Mouse (Mus musculus) 3134 (cell line): ENCODE data around the gene Cacna1a.

Experiments used
- DNase-seq: peaks from one replicate; pipeline ENCODE4 v3.0.0-alpha.2; 2011; ENCODE audit warnings: low spot score; ENCODE audit not compliant: insufficient read length; ENCODE audit errors: extremely low read depth

Cacna1a gene

DNA sequence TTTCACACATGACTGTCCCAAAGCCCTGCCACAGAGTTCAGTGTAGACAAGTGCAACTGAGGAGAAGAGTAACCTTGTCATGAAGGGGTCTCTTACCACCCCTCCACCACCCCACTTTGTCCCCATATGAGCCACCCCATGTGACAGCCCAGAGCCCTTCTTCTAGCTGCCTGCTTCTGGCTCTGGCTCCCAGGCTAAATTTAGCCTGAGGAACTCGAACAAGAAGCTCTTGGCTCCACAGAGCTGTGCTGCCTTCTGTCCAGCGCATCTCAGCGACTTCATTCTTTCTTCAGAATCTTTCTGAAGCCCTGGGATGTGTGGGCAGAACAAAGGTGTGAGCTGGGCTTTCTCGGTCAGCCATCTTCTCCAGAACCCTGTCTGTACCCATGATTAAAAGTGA, 141.3 kb downstream of the Cacna1a start:
- no peak for DNase-seq

DNA sequence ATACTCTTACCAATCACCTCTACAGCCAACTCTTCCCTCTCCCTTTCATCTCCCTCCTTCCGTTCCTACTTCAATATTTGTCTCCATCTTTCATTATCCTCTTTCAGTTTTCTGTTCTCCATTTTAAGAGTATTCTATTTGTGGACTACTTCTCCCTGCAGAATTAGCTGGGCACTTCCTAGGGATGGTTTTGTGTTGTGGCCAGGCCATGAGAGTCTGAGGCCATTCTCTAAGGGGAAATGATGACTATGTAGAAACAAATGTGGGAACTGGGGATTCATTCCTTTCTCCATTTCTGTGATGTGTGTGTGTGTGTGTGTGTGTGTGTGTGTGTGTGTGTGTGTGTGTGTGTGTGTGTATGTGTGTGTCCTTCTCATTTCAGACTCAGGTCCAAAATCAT, 144.5 kb downstream of the Cacna1a start:
- no peak for DNase-seq

DNA sequence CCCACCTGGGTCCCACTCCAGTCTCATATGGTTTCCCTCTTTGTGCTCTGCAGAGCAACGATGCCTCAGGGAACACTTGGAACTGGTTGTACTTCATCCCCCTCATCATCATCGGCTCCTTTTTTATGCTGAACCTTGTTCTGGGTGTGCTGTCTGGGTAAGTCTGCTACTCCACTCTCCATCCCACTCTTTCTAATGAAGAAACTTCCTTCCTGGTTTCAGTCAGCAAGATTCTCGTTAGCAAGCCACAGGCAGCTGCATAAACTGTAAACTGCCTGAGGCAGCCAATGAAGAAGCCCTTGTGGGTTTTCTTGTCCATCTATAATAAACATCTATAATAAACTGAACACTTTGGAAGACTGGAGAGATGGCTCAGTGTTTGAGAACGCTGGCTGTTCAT, 145.1 kb downstream of the Cacna1a start:
- no peak for DNase-seq

DNA sequence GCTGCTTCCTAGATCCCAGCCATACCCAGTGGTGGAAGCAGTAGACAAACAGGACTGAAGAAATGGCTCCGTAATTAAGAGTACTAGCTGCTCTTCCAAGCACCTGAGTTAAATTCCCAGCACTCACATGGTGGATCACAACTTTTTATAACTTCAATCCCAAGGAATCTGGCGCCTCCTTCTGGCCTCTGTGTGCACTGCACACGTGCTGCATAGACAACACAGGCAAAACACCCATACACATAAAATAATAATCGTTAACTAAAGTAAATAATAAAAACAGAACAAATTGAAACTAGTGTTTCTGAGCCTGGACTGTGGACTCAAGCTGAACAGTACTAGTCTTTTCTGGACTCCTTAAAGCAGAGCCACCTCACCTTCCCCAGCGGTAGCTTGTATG, 148.7 kb downstream of the Cacna1a start:
- DNase-seq: no peak

DNA sequence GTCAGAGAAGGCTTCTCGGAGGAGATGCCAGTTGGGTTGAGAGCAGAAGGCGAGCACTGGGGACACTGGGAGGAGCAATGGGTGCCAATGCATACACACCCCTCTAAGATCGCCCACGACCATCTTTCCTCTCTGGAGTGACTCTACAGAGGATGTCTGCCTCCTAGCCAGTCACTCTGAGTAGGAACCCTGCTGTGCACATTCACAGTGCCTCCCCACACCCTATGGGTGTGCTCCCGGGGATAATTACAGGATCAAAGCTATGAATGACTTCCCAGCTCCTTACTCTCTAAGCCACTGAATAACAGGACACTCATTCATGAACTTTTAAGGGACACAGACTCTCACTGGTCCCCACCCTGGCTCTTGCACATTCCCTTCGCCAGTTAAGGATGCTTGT, 151.1 kb downstream of the Cacna1a start:
- DNase-seq: no peak

DNA sequence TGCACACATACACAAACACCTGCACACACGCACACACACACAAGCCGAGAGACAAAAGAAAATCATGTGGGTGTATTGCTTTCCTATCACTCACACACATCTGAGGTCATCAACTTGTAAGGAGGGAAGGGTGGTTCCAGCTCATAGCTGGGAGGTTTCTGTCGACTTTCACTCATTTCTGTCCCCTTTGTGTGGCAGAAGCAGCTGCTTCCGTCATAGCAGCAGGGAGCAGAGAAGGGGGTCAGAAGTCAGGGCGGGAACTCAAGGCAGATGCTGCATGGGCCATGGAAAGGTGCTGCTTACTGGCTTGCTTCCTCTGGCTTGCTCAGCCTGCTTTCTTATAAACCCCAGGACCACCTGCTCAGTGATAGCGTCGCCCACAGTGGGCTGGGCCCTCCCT, 154.2 kb downstream of the Cacna1a start:
- no peak for DNase-seq

DNA sequence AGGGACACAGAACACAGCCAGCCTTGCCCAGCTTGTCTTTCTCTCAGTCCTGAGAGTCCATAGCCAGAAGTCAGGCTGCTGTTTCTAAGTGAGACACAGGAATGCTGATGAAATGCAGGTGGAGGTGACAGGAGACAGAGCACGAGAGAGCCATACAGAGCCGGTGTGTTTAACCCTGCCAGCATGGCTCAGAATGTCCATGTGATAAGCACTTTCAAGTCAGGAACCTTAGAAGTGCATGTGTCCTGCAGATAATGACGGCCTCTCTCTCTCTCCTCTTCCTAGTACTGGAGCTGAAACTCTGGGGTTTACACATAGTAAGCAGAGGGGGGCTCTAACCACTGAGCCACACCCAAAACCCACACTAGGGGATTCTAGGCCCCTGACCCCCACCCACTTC, 157.3 kb downstream of the Cacna1a start:
- DNase-seq: no peak

DNA sequence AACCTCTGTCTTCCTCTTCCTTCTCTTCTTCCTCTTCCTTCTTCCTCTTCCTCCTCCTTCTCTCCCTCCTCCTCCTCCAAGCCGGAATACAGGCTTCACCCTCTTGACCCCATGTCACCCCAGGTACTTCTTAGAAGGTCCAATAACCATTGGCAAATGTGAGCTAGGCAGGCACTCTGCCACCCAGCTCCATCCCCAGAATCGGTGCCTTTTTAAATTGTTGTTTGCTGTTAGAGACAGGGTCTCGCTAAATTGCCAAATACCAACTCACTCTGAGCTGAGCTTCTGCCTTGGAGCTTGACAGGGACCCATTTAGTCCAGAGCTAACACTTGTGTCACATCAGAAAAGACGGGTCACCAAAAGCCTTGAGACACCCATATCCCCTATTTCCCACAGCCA, 164.2 kb downstream of the Cacna1a start:
- no peak for DNase-seq

DNA sequence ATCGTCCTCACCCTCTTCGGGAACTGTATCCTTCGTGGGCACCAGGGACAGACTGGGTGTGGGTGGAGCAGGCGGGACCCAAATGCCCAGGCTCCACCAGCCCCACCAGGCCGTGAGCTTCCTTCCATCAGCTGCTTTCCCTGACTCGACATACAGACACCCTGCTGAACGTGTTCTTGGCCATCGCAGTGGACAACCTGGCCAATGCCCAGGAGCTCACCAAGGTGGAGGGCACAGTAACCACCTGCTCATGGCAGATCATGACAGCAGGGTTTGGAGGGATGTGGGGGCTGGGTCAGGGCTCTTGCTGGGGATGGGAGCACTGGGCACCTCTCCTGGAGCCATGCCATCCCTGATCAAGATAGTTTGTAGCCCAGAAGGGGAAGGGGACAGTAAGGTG, 164.9 kb downstream of the Cacna1a start:
- no peak for DNase-seq

DNA sequence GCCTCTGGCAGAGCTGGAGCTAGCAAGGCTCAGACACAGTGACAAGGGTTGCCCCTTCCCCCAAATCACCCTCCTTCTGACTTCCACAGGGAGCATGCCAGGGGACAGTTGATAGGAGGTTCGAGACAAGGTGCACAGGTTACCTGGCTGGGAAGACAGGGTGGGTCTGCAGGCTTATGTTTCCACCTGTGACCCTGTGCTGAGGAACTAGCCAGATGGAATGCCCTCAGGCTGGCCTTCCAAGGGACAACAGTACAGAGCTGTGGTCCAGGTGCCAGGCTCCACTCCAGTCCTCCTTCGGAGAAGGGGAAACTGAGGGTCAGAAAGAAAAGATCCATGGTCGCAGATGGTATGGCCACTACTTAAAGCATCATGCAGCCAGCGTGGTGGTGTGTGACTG, 165.4 kb downstream of the Cacna1a start:
- no peak for DNase-seq

DNA sequence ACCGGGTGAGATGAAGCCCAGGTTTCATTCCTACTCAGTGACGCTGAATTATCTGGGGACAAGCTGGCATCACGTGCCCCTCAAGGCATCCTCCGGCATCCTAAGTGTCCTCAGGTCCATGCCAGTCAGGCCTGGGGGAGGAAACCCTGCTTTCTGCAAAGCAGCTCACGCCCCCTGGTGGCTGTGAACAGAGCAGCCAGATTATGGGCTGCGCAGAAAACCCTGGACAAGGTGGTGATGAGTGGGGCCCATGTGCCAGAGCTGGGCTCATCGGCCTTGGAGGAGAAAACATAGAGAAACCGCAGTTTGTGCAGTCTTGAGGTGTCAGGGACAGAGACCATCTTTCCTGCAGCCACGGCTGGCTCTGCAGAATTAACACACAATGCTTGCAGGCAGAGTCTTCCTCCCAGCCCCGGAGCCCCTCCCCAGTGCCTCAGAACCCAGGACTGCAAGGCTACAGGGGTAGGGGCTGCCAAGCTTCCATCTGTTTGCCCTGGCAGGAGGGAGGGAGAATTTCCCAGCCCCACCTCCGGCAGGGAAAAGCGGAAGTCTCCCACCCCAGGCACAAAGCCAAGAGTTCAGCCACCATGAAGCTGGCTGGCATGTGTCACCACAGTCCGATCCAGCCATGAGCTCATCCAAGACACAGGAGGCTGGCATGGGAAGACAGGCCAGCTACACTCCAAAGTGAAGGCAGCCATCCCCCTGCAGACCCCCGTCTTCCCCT, 166.2 kb downstream of the Cacna1a start:
- peak; percentile 84 for DNase-seq

DNA sequence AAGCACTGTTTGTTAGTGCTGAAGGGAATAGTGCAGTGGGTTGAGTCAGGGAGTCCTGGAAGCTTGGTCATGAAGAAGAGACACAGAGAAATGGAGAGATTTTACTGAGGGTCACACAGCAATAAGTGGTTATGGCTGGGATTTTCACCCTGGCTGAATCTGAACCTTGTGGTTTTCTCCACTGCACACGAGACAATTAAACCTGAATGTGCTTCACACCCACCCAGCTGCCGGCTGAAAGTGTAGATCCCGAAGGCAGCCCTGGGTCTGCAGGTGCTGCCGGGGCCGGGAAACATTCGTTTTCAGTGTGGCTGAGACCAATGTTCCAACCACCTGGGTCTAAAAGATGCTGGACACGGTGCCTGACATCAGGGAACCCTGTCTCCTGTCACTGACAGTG, 167.0 kb downstream of the Cacna1a start:
- no peak for DNase-seq

DNA sequence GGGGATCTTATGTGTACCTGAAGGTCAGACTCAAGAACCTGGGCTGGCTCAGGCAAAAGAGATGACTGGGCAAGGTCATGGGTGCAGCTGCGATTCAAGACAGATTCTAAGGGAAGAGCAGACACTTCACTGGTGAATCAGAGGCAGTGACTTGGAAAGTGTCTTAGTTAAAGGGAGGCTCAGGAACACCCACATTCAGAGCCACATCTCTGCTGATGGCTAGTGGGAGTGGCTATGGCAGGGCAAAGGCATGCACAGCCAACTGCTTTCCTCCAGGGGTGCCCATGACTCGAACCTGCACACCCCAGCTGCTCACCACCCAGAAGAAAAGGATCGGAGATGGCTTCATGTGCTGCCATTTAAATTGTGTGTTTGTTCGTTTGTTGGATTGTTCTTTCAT, 169.7 kb downstream of the Cacna1a start:
- DNase-seq: peak; percentile 44

DNA sequence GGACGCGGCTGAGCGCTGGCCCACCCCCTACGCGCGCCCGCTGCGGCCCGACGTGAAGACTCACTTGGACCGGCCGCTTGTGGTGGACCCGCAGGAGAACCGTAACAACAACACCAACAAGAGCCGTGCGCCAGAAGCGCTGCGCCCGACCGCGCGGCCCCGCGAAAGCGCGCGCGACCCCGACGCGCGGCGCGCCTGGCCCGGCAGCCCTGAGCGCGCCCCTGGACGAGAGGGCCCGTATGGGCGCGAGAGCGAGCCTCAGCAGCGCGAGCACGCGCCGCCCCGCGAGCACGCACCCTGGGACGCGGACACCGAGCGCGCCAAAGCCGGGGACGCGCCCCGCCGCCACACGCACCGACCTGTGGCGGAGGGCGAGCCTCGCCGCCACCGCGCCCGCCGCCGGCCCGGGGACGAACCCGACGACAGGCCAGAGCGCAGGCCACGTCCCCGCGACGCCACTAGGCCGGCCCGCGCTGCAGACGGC, 170.9 kb downstream of the Cacna1a start:
- no peak for DNase-seq

DNA sequence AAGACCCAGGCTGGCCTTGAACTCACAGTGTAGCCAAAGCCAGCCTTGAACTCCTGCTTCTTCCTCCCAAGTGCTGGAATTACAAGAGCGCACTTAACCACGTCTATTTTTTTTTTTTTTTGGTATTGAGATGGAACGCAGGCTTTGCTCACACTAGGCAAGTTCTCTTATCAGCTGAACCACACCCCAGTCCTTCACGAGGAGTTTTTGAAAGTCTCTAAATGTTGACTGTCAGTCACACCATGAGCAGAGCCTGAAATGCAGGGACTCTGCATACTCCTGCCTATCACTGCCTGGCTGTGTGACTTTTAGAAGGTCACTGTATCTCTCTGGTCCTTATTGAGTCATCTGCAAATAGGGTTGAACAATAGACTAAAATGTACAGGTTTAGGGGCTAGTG, 173.5 kb downstream of the Cacna1a start:
- no peak for DNase-seq

DNA sequence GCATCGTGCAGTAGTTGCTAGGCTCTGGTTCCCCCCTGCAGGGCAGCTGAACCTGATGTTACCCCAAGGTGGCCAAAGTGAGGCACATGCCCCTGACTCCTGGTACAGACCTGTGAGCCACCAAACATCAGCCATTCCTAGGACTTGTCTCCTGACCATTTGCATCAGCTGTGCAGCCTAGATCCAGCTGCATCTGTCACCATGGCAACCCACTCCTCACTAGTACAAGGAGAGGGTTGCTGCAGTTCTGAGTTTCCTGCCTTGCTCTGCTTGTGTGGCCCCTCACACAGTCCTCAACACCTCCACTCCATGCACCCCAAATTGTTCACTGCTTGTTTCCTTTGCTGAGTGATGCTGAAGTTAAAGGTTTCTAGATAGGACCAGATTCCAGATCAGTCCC, 175.8 kb downstream of the Cacna1a start:
- no peak for DNase-seq

DNA sequence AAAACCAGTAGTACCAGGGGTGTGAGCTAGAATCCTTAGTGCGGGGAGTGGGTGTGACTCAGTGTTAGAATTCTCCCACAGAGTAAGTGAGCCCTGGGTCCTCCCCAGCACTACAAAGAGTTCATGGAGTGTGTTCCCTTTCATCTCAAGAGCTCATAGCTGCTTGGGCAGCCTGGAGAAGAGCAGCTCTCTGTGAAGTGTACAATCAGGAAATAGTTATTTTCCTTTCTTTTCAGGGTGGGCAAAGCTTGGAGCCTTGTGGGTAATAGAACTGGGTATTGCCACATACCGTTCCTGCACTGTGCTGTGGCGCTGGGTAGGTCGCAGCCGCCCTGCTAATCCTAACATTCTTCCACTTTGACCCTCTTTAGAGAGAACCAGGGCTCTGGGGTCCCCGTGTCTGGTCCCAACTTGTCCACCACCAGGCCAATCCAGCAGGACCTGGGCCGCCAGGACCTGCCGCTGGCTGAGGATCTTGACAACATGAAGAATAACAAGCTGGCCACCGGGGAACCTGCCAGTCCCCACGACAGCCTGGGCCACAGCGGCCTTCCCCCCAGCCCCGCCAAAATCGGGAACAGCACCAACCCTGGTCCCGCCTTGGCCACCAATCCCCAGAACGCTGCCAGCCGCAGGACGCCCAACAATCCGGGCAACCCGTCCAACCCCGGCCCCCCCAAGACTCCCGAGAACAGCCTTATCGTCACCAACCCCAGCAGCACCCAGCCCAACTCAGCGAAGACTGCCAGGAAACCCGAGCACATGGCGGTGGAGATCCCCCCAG, 177.5 kb downstream of the Cacna1a start:
- no peak for DNase-seq

DNA sequence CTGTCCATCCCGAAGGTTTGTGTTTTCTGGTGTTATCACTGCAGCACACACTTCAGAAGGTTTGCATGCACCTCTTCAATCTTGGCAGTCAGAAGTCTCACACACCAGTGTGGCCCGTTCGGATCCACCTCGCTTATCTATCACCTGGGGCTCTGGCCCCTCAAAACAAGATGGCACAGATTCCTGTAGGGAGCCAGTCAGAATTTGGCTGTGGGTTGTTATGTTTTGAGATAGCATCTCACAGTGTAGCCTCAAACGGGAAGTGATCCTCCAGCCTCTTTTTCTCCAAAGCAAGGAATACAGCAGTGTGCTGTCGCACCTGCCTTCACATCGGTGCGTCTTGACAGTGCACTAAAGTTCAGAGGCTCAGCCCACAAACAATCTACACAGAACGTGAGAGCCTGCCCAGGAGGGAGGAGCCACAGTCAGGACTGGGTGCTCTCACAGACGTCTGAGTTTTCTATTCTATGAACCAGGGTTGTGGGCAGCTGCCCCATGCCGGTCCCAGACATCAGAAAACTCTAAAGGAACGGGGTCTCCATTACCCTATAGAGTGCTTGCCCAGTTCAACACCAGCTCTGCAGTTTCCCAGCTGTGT, 178.7 kb downstream of the Cacna1a start:
- DNase-seq: no peak

DNA sequence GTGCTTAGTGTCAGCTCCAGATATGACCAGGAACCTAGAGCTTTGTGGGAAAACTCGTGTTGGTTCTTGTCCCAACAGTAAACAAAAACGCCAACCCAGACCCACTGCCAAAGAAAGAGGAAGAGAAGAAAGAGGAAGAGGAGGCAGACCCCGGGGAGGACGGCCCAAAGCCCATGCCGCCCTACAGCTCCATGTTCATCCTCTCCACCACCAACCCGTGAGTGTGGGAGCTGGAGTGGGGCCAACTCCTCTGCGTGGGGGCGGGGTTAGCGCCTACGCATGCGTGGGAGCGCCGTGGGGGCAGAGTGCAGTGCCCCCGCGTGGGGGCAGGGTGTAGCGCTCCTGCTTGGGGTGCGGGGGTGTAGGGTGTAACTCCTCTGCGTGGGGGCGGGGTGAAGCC, 179.3 kb downstream of the Cacna1a start:
- DNase-seq: no peak

DNA sequence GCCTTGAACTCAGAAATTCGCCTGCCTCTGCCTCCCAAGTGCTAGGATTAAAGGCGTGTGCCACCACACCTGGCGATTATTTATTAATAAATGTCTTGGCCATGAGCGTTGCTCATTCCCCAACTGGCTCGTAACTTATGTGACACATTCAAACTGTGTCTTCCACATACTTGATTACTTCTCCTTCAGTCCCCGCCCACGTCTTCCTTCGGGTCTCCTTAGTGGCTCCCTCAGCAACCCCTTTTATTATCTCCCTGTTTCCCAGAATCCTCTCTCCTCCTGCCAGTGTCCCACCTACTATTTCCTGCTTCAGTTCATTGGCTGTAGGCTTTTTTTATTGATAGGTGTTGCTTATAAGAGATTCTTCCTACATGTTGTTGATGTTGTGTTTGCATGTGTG, 180.5 kb downstream of the Cacna1a start:
- no peak for DNase-seq

DNA sequence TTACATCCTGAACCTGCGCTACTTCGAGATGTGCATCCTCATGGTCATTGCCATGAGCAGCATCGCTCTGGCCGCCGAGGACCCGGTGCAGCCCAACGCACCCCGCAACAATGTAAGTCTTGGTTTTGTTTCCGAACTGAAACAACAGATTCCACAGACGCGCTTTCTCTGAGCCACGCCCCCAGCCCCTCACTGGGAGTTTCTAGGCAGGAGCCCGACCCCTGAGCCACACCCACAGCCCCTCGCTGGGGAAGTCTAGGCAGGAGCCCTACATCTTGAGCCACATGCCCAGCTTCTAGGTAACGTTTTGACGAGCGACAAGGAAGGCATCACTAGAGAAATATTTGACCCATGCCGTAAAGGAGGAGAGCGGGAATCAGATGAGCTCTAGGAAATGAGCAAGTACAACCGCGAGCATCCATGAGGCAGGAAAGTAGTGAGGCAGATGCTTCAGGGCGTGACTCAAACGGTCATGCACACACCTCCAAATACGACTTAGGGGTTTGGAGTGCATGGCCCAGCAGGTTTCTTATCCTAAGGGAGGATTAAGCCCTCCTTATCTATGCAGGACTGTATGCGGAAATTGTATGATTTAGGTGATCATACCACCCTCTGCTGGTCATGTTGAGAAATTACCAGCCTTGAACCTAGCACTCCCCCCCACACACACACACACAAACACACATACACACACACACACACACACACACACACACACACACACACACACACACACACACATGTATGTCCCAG, 181.9 kb downstream of the Cacna1a start:
- no peak for DNase-seq
